Mouse (Mus musculus): Measurements from ENCODE around the gene Cbx2.

GRCm38 (mm10) chr11:119053738-119054350, 31.1 kb downstream of the Cbx2 start:
- no peak for TF ChIP-seq CTCF (IDR thresholded peaks at IDR 0.05; ENCODE audit: low read depth, low read length)
- TF ChIP-seq POLR2A (IDR thresholded peaks at IDR 0.05; ENCODE audit: extremely low read depth, insufficient read depth, low read length), result no peak

Data from liver, adult 2 months (tissue).